Mouse (Mus musculus): ENCODE measurements around the gene Exd2.

GRCm38 (mm10) chr12:80518393-80518756 lies 55.5 kb downstream of the Exd2 start:
- no peak for TF ChIP-seq CTCF (IDR thresholded peaks at IDR 0.05)
- no peak for TF ChIP-seq POLR2A (IDR thresholded peaks at IDR 0.05; ENCODE audit: insufficient read depth, low read depth, low read length)
- no peak for TF ChIP-seq EP300 (IDR thresholded peaks at IDR 0.05; ENCODE audit: insufficient read depth, low read depth, low read length)
